Mouse (Mus musculus) ES-Bruce4 (cell line): ENCODE data around the gene Camsap2. TPM values are rescaled to one million over a fixed set of nuclear protein-coding genes. Genes with fewer than 3 reads are reported as not detected.

Source experiments
- H3K27ac ChIP-seq: 2 replicates; pipeline ENCODE4 v1.5.1; 2012; ENCODE audit warnings: low read length, inconsistent platforms; ENCODE audit not compliant: insufficient read depth
- H3K27me3 ChIP-seq: 2 replicates; pipeline ENCODE4 v1.6.1; 2012; ENCODE audit warnings: mild to moderate bottlenecking, low read length, inconsistent platforms; ENCODE audit not compliant: control insufficient read depth, poor library complexity, insufficient read depth, severe bottlenecking
- H3K36me3 ChIP-seq: 2 replicates; pipeline ENCODE4 v1.6.1; 2012; ENCODE audit warnings: inconsistent platforms, mild to moderate bottlenecking, low read length, moderate library complexity; ENCODE audit not compliant: control insufficient read depth, poor library complexity, insufficient read depth, severe bottlenecking
- H3K4me1 ChIP-seq: one replicate; pipeline ENCODE4 v1.8.1; 2011; ENCODE audit warnings: low read length; ENCODE audit not compliant: control insufficient read depth, insufficient read depth
- H3K4me3 ChIP-seq: 2 replicates; pipeline ENCODE4 v1.5.1; 2011; ENCODE audit warnings: low read depth, mild to moderate bottlenecking, low read length
- H3K9ac ChIP-seq: 2 replicates; pipeline ENCODE4 v1.6.1; 2012; ENCODE audit warnings: low read depth, mild to moderate bottlenecking, inconsistent platforms; ENCODE audit not compliant: poor library complexity, severe bottlenecking
- H3K9me3 ChIP-seq: replicated peaks from 2 replicates; pipeline ENCODE4 v1.6.1; 2012; ENCODE audit warnings: mild to moderate bottlenecking, low read length, inconsistent platforms; ENCODE audit not compliant: control insufficient read depth, poor library complexity, insufficient read depth, severe bottlenecking
- CTCF ChIP-seq: IDR thresholded peaks from one replicate; pipeline ENCODE4 v1.8.1; 2011; ENCODE audit warnings: low read depth, low read length
- EP300 ChIP-seq: IDR thresholded peaks from 2 replicates; pipeline ENCODE4 v1.6.1; 2011; ENCODE audit warnings: low read depth, low read length; ENCODE audit not compliant: insufficient read depth
- POLR2A ChIP-seq: IDR thresholded peaks from one replicate; pipeline ENCODE4 v1.8.1; 2011; ENCODE audit warnings: low read length; ENCODE audit not compliant: insufficient read depth
- polyA plus RNA-seq: library from polyadenylated mRNA; stranded (reverse); fragments of >200 nt; gene quantifications from 2 replicates; pipeline ENCODE4 v1.2.4, GENCODE M21; 2011; ENCODE audit warnings: low read depth; ENCODE audit not compliant: missing spikeins, insufficient read depth, insufficient read length

Camsap2 gene
- polyA plus RNA-seq, 1 experiment: 37.0 TPM

DNA sequence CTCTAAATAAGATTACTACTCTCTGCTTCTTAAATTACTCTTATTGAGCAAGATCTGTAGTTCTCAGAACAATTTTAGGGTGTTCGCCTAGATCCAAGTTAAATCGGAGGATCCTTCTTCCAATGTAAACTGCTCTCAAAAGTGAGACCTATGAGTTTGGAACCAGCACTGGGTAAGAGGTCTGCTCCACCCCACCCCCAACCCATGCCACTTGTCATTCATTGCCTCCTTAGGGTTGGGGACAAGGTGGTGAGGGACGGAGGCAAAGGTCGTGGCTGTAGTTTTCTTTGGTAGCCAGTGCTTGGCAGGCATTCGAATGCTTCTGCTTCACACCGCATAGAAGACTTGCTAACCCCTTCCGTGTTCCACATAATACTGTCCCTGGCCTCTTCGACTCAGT is 34.7 kb upstream of the Camsap2 start:
- TF ChIP-seq POLR2A (no peak), EP300 (no peak), CTCF (no peak)

DNA sequence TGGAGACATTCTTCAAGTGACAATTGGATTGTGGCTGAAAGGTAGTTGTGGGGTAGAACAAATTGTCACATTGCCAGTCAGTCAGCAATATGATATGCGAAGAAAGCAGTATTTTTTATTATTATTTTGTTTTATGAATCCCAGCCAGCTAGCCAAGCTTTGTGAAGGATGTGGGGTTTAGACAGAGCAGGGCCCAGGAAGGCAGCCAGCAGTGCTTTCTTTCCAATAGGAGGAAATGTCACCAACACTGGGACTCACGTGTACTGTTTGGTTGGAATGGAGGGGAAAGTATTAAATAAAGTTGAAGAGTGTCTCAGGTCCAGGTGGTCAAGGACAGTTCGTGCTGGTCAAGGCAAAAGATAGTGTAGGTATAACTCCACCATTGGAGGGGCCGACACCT is 34.3 kb upstream of the Camsap2 start:
- TF ChIP-seq CTCF (no peak), POLR2A (no peak), EP300 (no peak)

More for the DNA sequence above, 34.7 kb upstream of the Camsap2 start:
- no peak overlapping the region for H3K27ac ChIP-seq
- H3K9ac ChIP-seq: no peak overlapping the region
- no peak overlapping the region for H3K4me3 ChIP-seq
- H3K9me3 ChIP-seq: no peaks in the 10 kb centered on the region
- no peaks in the 10 kb centered on the region for H3K36me3 ChIP-seq
- no peaks in the 10 kb centered on the region for H3K27me3 ChIP-seq
- no peaks in the 10 kb centered on the region for H3K4me1 ChIP-seq

DNA sequence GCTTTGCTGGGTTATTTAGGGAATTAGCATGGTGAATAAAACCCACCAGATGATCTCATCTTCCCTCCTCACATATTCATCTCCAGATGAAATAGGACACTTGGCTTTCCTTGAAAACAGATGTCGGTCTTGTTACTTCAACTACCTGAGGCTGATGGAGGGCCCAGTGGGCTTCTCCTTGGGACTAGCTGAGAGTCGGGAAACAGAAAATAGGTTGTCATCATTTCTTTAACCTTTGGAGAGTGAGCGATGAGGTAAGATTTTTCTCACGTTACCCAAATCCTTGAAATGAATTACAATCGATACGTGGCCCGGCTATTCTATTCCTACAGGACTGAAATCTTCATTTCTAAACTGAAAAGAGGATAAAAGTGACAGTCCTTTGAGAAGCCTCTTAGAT is 33.4 kb upstream of the Camsap2 start:
- H3K27me3 ChIP-seq: no peaks in the 10 kb centered on the region
- H3K4me3 ChIP-seq: no peak overlapping the region
- no peaks in the 10 kb centered on the region for H3K9me3 ChIP-seq
- H3K9ac ChIP-seq: no peak overlapping the region
- H3K4me1 ChIP-seq: no peaks in the 10 kb centered on the region
- H3K27ac ChIP-seq: no peak overlapping the region
- no peaks in the 10 kb centered on the region for H3K36me3 ChIP-seq
- no peak for TF ChIP-seq CTCF
- TF ChIP-seq EP300: no peak
- no peak for TF ChIP-seq POLR2A

More for the DNA sequence above, 34.3 kb upstream of the Camsap2 start:
- no peak overlapping the region for H3K4me3 ChIP-seq
- no peaks in the 10 kb centered on the region for H3K4me1 ChIP-seq
- H3K27me3 ChIP-seq: no peaks in the 10 kb centered on the region
- no peak overlapping the region for H3K9ac ChIP-seq
- no peaks in the 10 kb centered on the region for H3K36me3 ChIP-seq
- no peaks in the 10 kb centered on the region for H3K9me3 ChIP-seq
- H3K27ac ChIP-seq: no peak overlapping the region

DNA sequence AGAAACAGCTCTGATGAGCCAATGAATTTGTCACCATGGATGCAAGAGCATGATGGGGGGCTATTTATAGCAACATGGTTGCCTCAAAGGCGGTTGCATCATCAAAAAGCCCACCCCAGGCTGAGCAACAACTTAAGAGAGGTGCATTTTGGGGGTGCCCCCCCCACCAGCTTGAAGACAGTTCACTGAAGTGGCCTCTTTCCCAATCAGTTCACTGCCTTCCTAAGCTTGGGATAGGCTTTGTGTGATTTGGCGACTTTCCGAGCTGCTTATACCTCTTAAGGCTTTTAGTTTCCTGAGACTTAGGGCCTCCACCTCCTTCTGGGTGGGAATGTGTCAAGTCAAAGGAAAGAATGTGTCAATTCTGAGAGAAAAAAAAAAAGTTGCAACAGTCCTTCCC is 20.1 kb upstream of the Camsap2 start:
- Histone ChIP-seq H3K9me3 (no peaks in the 10 kb centered on the region), H3K4me3 (no peak overlapping the region), H3K4me1 (peaks cover 2% of the 10 kb centered on the region), H3K27me3 (no peaks in the 10 kb centered on the region), H3K27ac (no peak overlapping the region), H3K36me3 (no peaks in the 10 kb centered on the region), H3K9ac (no peak overlapping the region)
- TF ChIP-seq POLR2A (no peak), EP300 (no peak), CTCF (no peak)

DNA sequence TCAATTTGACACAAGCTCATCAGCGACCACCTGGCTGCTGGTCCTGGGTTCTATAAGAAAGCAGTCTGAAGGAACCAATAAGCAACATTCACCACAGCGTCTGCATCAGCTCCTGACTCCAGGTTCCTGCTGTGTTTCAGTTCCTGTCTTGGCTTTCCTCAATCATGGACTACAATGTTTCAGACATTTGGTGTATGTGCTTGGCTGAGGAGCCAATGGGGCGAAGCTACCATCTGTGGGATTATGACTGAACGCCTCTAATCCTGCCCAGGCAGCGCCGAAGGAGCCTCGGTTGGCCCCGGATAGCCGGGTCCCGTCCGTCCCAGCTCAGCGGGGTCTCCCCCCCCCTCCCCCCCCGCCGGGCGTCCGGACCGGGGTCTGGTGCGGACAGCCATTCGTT is 18.8 kb upstream of the Camsap2 start:
- Histone ChIP-seq H3K27ac (no peak overlapping the region), H3K4me3 (no peak overlapping the region), H3K36me3 (no peaks in the 10 kb centered on the region), H3K4me1 (peaks cover 2% of the 10 kb centered on the region), H3K27me3 (no peaks in the 10 kb centered on the region), H3K9me3 (no peaks in the 10 kb centered on the region), H3K9ac (no peak overlapping the region)
- TF ChIP-seq POLR2A (no peak), CTCF (no peak), EP300 (no peak)

DNA sequence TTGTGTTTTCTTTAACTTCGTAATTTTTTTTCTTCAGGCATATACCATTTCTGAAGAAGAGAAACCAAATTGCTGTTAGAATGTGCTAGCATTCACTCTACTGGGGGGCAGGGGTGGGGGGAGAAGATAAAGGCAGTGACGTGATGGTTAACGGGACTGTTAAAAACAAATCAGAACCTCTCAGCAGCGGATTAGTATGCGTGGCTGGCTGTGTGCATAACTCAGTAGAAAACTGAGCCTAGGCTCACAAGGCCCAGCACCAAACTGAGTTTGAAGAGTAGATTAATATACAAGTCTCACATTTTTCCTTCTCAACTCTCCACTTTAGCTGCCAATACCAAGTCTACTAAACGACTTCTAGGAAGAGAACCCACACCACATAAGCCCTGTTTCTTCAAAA is 17.1 kb upstream of the Camsap2 start:
- H3K36me3 ChIP-seq: no peaks in the 10 kb centered on the region
- no peaks in the 10 kb centered on the region for H3K9me3 ChIP-seq
- no peak overlapping the region for H3K4me3 ChIP-seq
- no peaks in the 10 kb centered on the region for H3K27me3 ChIP-seq
- no peak for TF ChIP-seq EP300
- H3K4me1 ChIP-seq: peaks cover 2% of the 10 kb centered on the region
- H3K27ac ChIP-seq: no peak overlapping the region
- H3K9ac ChIP-seq: no peak overlapping the region
